Mouse (Mus musculus) stomach, embryonic 14.5 days (tissue): Measurements from ENCODE around the gene Piga. TPM values are rescaled to one million over a fixed set of nuclear protein-coding genes. Genes with fewer than 3 reads are reported as not detected.

Experiments used
- ATAC-seq: fragments of 200-750 bp; cut with Nextera tagmentation; 2 replicates; pipeline ENCODE4 v1.8.0; 2017; ENCODE audit warnings: low read depth, moderate TSS enrichment; ENCODE audit not compliant: insufficient number of reproducible peaks, insufficient read depth, low FRiP score
- H3K27ac ChIP-seq: fragments of 300-500 bp; sonication (generic); 2 replicates; pipeline ENCODE4 v1.5.1; 2014; ENCODE audit warnings: mild to moderate bottlenecking, low read length, moderate library complexity, mixed read lengths
- H3K27me3 ChIP-seq: fragments of 300-500 bp; sonication (generic); 2 replicates; pipeline ENCODE4 v1.6.1; 2014; ENCODE audit warnings: low read length, control low read depth, mixed read lengths; ENCODE audit not compliant: control insufficient read depth, insufficient read depth
- H3K36me3 ChIP-seq: fragments of 300-500 bp; sonication (generic); 2 replicates; pipeline ENCODE4 v1.6.1; 2014; ENCODE audit warnings: mild to moderate bottlenecking, control low read depth, low read length, moderate library complexity, mixed read lengths; ENCODE audit not compliant: control insufficient read depth, insufficient read depth
- H3K4me1 ChIP-seq: fragments of 300-500 bp; sonication (generic); 2 replicates; pipeline ENCODE4 v1.6.1; 2014; ENCODE audit warnings: low read length, control low read depth, mixed read lengths; ENCODE audit not compliant: control insufficient read depth, insufficient read depth
- H3K4me2 ChIP-seq: fragments of 300-500 bp; sonication (generic); replicated peaks from 2 replicates; pipeline ENCODE4 v1.6.1; 2014; ENCODE audit warnings: low read depth, low read length, control low read depth
- H3K4me3 ChIP-seq: fragments of 300-500 bp; sonication (generic); 2 replicates; pipeline ENCODE4 v1.5.1; 2014; ENCODE audit warnings: low read depth, low read length, control low read depth
- H3K9ac ChIP-seq: fragments of 300-500 bp; sonication (generic); replicated peaks from 2 replicates; pipeline ENCODE4 v1.6.1; 2014; ENCODE audit warnings: low read depth, mild to moderate bottlenecking, control low read depth, low read length, moderate library complexity, mixed read lengths
- H3K9me3 ChIP-seq: fragments of 300-500 bp; sonication (generic); 2 replicates; pipeline ENCODE4 v1.6.1; 2016; ENCODE audit warnings: low read depth, low read length, control low read depth; ENCODE audit not compliant: control insufficient read depth
- WGBS: fragments of 180-500 bp; shearing (Covaris S2); extraction: QIAGEN DNeasy Blood & Tissue Kit; methylation state at CpG from one replicate; pipeline ENCODE4 v1.1.7; 2014; 5-methylcytosine and 5-hydroxymethylcytosine counted together
- polyA plus RNA-seq: library from polyadenylated mRNA; unstranded; fragments of >200 nt; fragmentation: Nextera tagmentation; extraction: Ambion mirVana; gene quantifications from 2 replicates; pipeline ENCODE4 v1.2.1, GENCODE M21; 2014

Piga gene
- polyA plus RNA-seq, 1 experiment from 2014 or later: 12.0 TPM

DNA sequence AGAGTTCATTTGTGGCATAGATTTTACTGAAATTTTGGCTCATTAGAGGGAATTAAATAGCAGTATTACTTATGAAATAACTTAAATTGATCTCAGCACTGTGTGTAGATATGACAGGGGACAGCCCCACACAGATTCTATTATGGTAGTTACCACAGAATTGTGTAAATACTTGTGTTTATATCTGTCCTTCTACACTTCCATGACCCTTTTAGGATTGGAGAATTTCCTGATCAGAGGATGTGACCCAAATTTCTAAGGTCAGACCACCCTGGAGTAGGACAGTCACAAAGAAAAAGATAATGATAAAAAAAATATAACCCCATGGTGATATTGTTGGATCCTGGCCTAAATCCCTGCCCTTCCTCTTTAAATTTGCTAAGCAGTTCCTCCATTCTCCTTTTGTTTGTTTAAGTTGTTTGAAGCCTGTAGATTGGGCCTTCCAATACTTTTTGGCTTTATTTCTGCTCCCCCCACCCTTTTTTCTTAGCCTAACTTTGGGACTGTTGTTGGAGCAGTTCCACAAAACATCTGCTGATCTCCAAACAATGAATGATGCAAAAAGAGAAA is 14.4 kb upstream of the Piga start:
- Histone ChIP-seq H3K4me3 (no peak overlapping the region), H3K27ac (no peak overlapping the region), H3K9me3 (no peaks in the 10 kb centered on the region), H3K36me3 (no peaks in the 10 kb centered on the region), H3K4me1 (no peaks in the 10 kb centered on the region), H3K27me3 (no peaks in the 10 kb centered on the region), H3K4me2 (no peak overlapping the region), H3K9ac (no peak overlapping the region)
- no peak for ATAC-seq

DNA sequence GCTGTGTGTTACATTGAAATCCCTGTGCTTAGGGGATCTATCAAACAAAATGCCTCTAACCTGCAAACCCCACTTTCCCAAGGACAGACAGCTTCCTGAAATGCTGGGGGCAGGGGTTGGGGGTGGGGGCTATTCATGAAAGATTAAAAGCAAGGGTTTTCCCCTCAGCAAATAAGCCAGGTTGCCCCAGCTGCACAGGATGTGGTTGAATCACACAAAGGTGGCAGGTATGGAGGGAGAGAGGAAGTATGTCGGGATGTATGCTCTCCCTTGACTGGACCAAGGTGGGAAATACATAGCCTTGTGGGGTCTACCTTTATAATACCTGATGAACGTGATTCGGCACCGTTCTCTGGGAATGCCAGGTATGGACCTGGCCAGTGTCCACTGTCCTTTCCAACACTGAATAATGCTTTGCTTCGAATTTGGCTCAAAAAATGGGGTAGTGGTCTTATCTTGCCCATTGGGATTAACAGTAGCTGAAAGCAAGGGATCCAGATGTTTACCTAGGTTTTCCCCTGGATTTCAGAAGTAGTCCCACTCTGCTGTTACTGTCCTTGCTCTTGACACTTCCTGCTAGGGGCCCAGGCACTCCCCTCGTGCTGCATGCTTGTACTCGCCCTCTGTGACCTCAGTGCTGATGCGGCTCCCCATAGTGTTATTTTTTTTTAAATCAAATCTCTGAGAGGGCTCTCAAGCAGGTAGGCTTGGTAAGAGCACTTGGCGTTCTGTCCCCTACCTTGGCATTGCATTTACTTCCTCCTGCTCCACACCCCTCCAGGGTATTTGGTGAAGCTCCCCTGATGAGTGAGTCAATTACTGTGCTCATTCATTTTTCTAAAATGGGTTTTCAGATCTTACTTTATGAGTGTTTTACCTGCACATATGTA is 13.2 kb upstream of the Piga start:
- no peaks in the 10 kb centered on the region for H3K36me3 ChIP-seq
- no peaks in the 10 kb centered on the region for H3K9me3 ChIP-seq
- no peak overlapping the region for H3K4me2 ChIP-seq
- no peaks in the 10 kb centered on the region for H3K4me1 ChIP-seq
- no peak overlapping the region for H3K4me3 ChIP-seq
- H3K27ac ChIP-seq: no peak overlapping the region
- H3K27me3 ChIP-seq: no peaks in the 10 kb centered on the region
- no peak overlapping the region for H3K9ac ChIP-seq
- WGBS: 65% methylated on average over 9 of the region's 9 CpGs
- no peak for ATAC-seq

DNA sequence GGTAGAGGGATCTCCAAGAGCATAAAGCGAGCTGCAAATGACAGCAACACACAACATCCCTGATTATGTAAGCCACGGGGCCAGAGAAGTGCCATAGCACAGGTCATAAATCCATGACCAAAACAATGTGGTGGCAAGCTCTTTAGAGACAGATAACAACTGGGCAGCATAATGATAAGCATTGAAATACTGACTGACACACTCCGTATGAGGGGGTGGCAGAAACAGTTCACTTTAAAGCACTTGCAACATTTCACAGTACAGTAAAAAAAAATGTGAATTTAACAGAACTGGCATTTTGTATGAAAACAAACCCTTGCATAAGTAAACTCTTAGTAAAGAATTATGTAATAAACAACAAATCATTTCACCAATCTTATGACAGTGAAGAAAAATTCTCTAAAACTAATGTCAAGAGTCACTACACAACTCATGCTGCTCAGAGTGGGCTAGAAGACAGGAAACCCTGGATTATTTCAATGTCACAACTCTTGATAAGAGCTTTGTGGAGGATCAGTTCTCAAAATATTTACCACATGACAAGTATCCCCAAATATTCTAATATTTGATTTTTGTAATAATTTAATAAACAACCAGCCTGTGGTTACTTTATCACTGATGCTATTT is 11.2 kb upstream of the Piga start:
- H3K4me1 ChIP-seq: no peaks in the 10 kb centered on the region
- 67% methylated on average over 3 of the region's 3 CpGs for WGBS
- H3K36me3 ChIP-seq: no peaks in the 10 kb centered on the region
- no peak overlapping the region for H3K4me3 ChIP-seq
- H3K27ac ChIP-seq: no peak overlapping the region
- H3K4me2 ChIP-seq: no peak overlapping the region
- no peaks in the 10 kb centered on the region for H3K9me3 ChIP-seq
- no peak for ATAC-seq
- H3K27me3 ChIP-seq: no peaks in the 10 kb centered on the region
- H3K9ac ChIP-seq: no peak overlapping the region

DNA sequence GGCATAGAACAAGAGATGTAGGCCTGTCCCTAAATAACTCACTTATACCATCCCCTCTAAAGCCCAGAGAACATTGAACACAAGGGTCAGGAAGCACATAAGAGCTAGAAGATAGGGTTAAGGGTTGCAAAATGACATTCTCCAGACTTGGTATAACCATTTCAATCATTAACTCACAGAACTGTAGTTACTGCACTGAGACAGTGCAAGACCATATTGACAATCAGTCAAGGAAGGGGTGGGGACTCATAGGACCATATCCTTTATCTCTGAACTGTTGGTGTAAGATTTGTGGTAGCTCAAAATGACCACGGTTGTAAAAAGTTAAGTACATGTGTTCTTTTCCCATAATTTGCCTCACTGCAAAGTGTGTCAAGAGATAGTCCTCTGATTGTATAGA is 9.0 kb upstream of the Piga start:
- ATAC-seq: no peak
- no peaks in the 10 kb centered on the region for H3K9me3 ChIP-seq
- WGBS: 80% methylated on average over 1 of the region's 1 CpGs
- H3K4me1 ChIP-seq: no peaks in the 10 kb centered on the region
- no peaks in the 10 kb centered on the region for H3K36me3 ChIP-seq
- H3K27me3 ChIP-seq: no peaks in the 10 kb centered on the region
- no peak overlapping the region for H3K4me2 ChIP-seq
- H3K9ac ChIP-seq: no peak overlapping the region
- H3K4me3 ChIP-seq: no peak overlapping the region
- no peak overlapping the region for H3K27ac ChIP-seq

GRCm38 (mm10) chrX:164416803-164417202 is 2.8 kb upstream of the Piga start:
- no peaks in the 10 kb centered on the region for H3K9me3 ChIP-seq
- H3K4me3 ChIP-seq: no peak overlapping the region
- H3K36me3 ChIP-seq: no peaks in the 10 kb centered on the region
- no peak overlapping the region for H3K9ac ChIP-seq
- no peak overlapping the region for H3K4me2 ChIP-seq
- 80% methylated on average over 2 of the region's 2 CpGs for WGBS
- no peak for ATAC-seq
- no peak overlapping the region for H3K27ac ChIP-seq
- no peaks in the 10 kb centered on the region for H3K27me3 ChIP-seq
- no peaks in the 10 kb centered on the region for H3K4me1 ChIP-seq

- Histone ChIP-seq H3K4me1 (no peaks in the 10 kb centered on the region), H3K9ac (no peak overlapping the region), H3K4me2 (no peak overlapping the region), H3K9me3 (no peaks in the 10 kb centered on the region), H3K36me3 (no peaks in the 10 kb centered on the region), H3K4me3 (no peak overlapping the region), H3K27ac (no peak overlapping the region), H3K27me3 (no peaks in the 10 kb centered on the region)
- ATAC-seq: no peak
Observed at GRCm38 (mm10) chrX:164418008-164418407, 1.6 kb upstream of the Piga start.

DNA sequence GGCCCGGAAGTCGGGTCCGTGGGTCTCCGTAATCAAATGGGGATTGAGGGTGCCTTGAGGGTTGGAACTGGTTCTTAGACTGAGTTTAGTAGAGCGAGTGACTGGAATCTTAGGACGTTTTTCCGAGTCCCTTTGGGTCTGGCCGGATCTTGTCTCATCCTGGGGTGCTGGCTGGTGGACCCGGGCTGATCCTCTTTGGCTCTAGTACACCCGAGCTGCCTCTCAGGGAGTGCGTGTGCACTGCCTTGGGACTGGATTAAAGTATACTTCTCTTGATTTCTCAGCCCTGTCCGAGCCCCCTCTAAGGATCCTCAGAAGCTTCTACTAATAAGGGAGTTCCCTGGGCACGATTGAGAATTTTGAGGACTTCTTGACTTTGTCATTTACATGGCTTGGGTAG is 368 bp downstream of the Piga start:
- Histone ChIP-seq H3K9ac (peak overlapping the region; percentile 40), H3K4me1 (no peaks in the 10 kb centered on the region), H3K27me3 (no peaks in the 10 kb centered on the region), H3K9me3 (no peaks in the 10 kb centered on the region), H3K4me3 (peak overlapping the region; percentile 47), H3K4me2 (peak overlapping the region; percentile 49), H3K36me3 (no peaks in the 10 kb centered on the region), H3K27ac (peak overlapping the region; percentile 55; the same call in 1 of the 2 replicates)
- 16% methylated on average over 13 of the region's 13 CpGs for WGBS
- ATAC-seq: no peak; the same call in 1 of the 2 replicates

- peak overlapping the region; percentile 47 for H3K4me3 ChIP-seq
- H3K4me2 ChIP-seq: peak overlapping the region; percentile 49
- no peaks in the 10 kb centered on the region for H3K36me3 ChIP-seq
- no peaks in the 10 kb centered on the region for H3K9me3 ChIP-seq
- H3K9ac ChIP-seq: peak overlapping the region; percentile 40; the same call in 1 of the 2 replicates
- no peak overlapping the region for H3K27ac ChIP-seq
- no peaks in the 10 kb centered on the region for H3K4me1 ChIP-seq
- no peak for ATAC-seq
- no peaks in the 10 kb centered on the region for H3K27me3 ChIP-seq
- 51% methylated on average over 3 of the region's 3 CpGs for WGBS
Observed at GRCm38 (mm10) chrX:164420518-164420917, 931 bp downstream of the Piga start.
